Mouse (Mus musculus) embryo, embryonic 9.5 days (tissue): Measurements from ENCODE around the gene Trpv2.
A peak's percentile ranks its signal among the peaks of the same experiment; 100 is the strongest.
"Not testable (repeated sequence)": the region's sequence is repeated elsewhere in the genome, so short reads cannot be mapped to it uniquely, and the experiment has no call there.

Source experiments
- DNase-seq: peaks from one replicate; pipeline ENCODE4 v3.0.0-alpha.2; 2017; ENCODE audit errors: extremely low spot score

The Trpv2 gene

DNA sequence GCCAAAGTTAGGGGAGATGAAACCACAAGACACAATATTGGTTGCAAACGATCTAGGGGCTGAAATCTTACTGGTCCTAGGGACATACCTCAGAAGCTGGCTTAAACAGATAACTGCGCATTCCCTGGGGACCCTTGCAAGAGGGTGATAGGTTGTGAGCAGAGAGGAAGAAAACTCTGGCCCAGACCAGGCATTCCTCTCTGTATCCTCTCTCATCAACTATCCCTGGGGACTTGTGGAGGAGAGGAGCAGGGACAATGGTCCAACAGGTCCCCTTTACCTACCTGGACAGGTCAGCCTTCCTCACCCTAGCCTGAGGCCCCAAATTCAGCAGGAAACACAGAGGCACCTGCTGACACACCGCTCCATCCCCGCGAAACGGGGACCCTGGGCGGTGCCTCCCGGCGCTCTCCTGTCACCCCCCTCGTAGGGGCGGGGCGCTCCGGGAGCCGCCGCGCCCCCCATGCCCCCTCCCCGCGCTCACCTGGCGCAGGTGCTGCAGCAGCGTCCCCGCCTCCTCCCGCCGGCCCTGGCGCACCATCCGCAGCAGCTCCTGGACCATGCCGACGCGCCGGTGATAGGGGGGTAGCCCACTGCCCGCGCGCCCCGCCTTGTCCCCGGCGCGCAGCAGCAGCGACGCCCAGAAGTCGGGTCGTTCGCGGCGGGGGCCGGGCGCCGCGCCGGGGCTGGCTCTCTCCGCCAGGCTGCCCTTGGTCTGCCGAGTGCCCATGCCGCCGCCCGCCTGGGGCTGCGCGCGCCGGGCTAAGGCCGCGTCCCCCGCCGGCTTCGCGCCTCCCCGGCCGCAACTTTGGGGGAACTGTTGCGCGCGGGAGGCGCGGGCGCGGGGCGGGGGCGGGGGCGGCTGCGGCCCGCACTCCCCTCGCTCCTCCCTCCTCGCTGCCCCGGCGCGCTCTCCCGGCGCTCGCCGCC, 73.6 kb downstream of the Trpv2 start, which contains the start of gene Lrrc75a:
Gene Lrrc75a, minus strand, starts transcription at position 863 of the 930 bp plus-strand sequence.
- DNase-seq, result peak; percentile 60

DNA sequence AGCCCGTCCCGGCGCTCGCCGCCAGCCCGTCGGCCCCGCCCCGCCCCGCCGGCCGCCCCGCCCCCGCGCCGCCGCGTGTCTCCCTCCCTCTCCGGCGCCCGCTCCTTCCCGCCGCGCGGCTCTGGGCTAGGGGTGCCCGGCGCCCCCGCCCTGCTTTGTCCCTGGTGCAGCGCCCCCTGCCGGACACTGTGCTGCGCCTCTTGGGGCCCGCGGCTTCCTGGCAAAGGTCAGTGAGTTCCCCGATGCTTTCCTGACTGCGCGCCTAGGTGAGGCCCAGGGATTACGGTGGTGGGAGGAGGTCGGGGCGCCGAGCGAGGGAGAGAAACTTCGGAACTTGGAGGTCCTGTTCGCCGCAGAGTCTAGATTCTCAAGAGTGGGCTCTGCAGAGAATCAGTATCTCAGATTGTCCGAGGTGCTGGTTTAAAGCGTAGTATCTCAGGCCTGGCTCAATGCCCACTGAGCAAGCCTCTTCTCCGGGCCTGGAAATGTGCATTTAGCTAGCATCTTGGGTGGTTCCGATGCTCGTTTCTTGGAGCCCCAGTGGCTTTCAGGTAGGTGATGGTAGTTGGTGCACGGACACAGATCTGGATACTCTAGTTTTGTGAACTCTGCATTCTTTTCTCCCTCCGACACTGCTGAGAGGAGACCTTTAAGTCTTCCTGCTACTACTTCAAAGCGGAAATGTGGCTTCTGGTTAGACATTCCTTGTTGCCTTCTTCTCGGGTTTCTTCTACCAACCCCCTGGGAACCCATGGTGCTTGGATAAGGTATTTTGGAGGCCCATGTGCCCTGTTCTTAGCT, 74.5 kb downstream of the Trpv2 start, which contains the start of gene Mmgt2:
Gene Mmgt2, plus strand, starts transcription at position 74 of the 801 bp plus-strand sequence.
- DNase-seq, result peak; percentile 99

DNA sequence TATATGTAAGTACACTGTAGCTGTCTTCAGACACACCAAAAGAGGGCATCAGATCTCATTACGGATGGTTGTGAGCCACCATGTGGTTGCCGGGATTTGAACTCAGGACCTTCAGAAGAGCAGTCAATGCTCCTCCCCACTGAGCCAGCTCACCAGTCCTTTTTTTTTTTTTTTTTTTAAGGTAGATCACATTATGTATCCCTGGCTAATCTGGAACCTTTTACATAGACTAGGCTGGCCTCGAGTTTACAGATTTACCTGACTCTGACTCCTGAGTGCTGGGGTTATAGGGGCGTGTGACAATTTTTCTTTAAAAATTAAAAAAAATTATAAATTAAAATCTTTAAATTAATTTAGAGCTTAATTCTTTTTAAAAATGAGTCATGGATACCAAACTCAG, 75.5 kb downstream of the Trpv2 start:
- not testable (repeated sequence) for DNase-seq
